17 mouse cellular contexts compared by ENCODE assay signal in genomic region chr16:96433266-96433665, GRCm38 (mm10). TPM values are rescaled to one million over a fixed set of nuclear protein-coding genes. Genes with fewer than 3 reads are reported as not detected.
"Had no signal": no experiment of that assay in that cellular context is flagged by ENCODE, and none has a peak within 500 bp of the region (broad histone marks: within the 10 kb centered on the region; RNA-seq: fewer than 3 reads in every experiment).

No protein-coding gene starts in this region.

- H3K27me3 ChIP-seq: neural tube, embryonic 12.5 days; neural tube, embryonic 13.5 days; neural tube, embryonic 15.5 days; stomach, embryonic 15.5 days had no signal

- H3K9me3 ChIP-seq: neural tube, embryonic 12.5 days; neural tube, embryonic 13.5 days; neural tube, embryonic 15.5 days; stomach, embryonic 15.5 days had no signal

- H3K27ac ChIP-seq: neural tube, embryonic 12.5 days; neural tube, embryonic 13.5 days; neural tube, embryonic 15.5 days; stomach, embryonic 15.5 days; stomach, postnatal 0 days had no signal

- H3K4me1 ChIP-seq: neural tube, embryonic 12.5 days; neural tube, embryonic 13.5 days; neural tube, embryonic 15.5 days; stomach, embryonic 15.5 days had no signal

- DNase-seq: retina, postnatal 1 day; right cerebral cortex, adult 18-20 months; right cerebral cortex, postnatal 14 days; right cerebral cortex, postnatal 25 days; right cerebral cortex, postnatal 4 days; spleen, adult 18-20 months; thymus, adult 2 months; thymus, postnatal 14 days; thymus, postnatal 25 days; thymus, postnatal 36 days; thymus, postnatal 4 days had no signal

- H3K36me3 ChIP-seq: neural tube, embryonic 12.5 days; neural tube, embryonic 13.5 days; neural tube, embryonic 15.5 days; stomach, embryonic 15.5 days had no signal

- H3K9ac ChIP-seq: neural tube, embryonic 12.5 days; neural tube, embryonic 13.5 days; neural tube, embryonic 15.5 days; stomach, embryonic 15.5 days had no signal

- H3K4me2 ChIP-seq: neural tube, embryonic 12.5 days; neural tube, embryonic 13.5 days; neural tube, embryonic 15.5 days; stomach, embryonic 15.5 days had no signal

- H3K4me3 ChIP-seq: neural tube, embryonic 12.5 days; neural tube, embryonic 13.5 days; neural tube, embryonic 15.5 days; stomach, embryonic 15.5 days had no signal

RNA-seq across cellular contexts. Expression of gene Itgb2l, which starts 10.2 kb away (rescaled TPM):
- polyA plus RNA-seq: neural tube, embryonic 13.5 days; testis, adult 2 months had no signal

RNA-seq across cellular contexts. Expression of gene Pcp4, which starts 34.1 kb away (rescaled TPM):
- polyA plus RNA-seq: testis, adult 2 months; thymus, adult 2 months had no signal
